Mouse (Mus musculus) brain, embryonic 14.5 days (tissue): Measurements from ENCODE around the gene Adgrg2.

Experiments
- CTCF ChIP-seq: fragments of 200-500 bp; IDR thresholded peaks from 2 replicates; pipeline ENCODE4 v1.5.1; 2012; ENCODE audit warnings: inconsistent platforms, mild to moderate bottlenecking, moderate library complexity, borderline replicate concordance; ENCODE audit not compliant: insufficient read depth, insufficient read length; ENCODE audit errors: extremely low read depth
- POLR2A ChIP-seq: fragments of 200-500 bp; IDR thresholded peaks from 2 replicates; pipeline ENCODE4 v1.6.1; 2012; ENCODE audit warnings: mild to moderate bottlenecking, inconsistent platforms, borderline replicate concordance; ENCODE audit not compliant: poor library complexity, insufficient read depth, insufficient read length, severe bottlenecking; ENCODE audit errors: extremely low read depth

- TF ChIP-seq POLR2A (no peak), CTCF (no peak)
Measured at GRCm38 (mm10) chrX:160412930-160413453, 22.5 kb downstream of the Adgrg2 start.
